Mouse (Mus musculus) testis, adult 2 months (tissue): Measurements from ENCODE around the gene Dock1.

Experiments
- CTCF ChIP-seq: fragments of 200-500 bp; IDR thresholded peaks from 2 replicates; pipeline ENCODE4 v1.5.1; 2012; ENCODE audit warnings: low read depth, mild to moderate bottlenecking, inconsistent platforms, low read length, moderate library complexity; ENCODE audit not compliant: control insufficient read depth, insufficient read depth, insufficient replicate concordance
- POLR2A ChIP-seq: fragments of 200-500 bp; IDR thresholded peaks from 2 replicates; pipeline ENCODE4 v1.6.1; 2012; ENCODE audit warnings: low read depth, mild to moderate bottlenecking, inconsistent platforms, low read length, moderate library complexity; ENCODE audit not compliant: control insufficient read depth

- TF ChIP-seq CTCF = no peak
- no peak for TF ChIP-seq POLR2A
Measured at GRCm38 (mm10) chr7:134840066-134840465, 169.6 kb downstream of the Dock1 start.
